Mouse (Mus musculus) limb, embryonic 14.5 days (tissue): ENCODE data around the gene A630076J17Rik. TPM values are rescaled to one million over a fixed set of nuclear protein-coding genes. Genes with fewer than 3 reads are reported as not detected.

Source experiments
- ATAC-seq: fragments of 200-750 bp; cut with Nextera tagmentation; 2 replicates; pipeline ENCODE4 v1.8.0; 2017; ENCODE audit warnings: low read depth, moderate number of reproducible peaks, moderate TSS enrichment; ENCODE audit not compliant: low FRiP score
- DNase-seq: peaks from one replicate; pipeline ENCODE4 v3.0.0-alpha.2; 2015; ENCODE audit warnings: low spot score
- H3K27ac ChIP-seq: fragments of 300-500 bp; sonication (generic); replicated peaks from 2 replicates; pipeline ENCODE4 v1.5.1; 2014; ENCODE audit warnings: low read depth, mild to moderate bottlenecking, low read length, moderate library complexity, mixed read lengths
- H3K27me3 ChIP-seq: fragments of 300-500 bp; sonication (generic); 2 replicates; pipeline ENCODE4 v1.6.1; 2014; ENCODE audit warnings: low read length, mixed read lengths; ENCODE audit not compliant: control insufficient read depth, insufficient read depth
- H3K36me3 ChIP-seq: fragments of 300-500 bp; sonication (generic); 2 replicates; pipeline ENCODE4 v1.6.1; 2014; ENCODE audit warnings: mild to moderate bottlenecking, low read length, moderate library complexity, mixed read lengths; ENCODE audit not compliant: control insufficient read depth, insufficient read depth
- H3K4me1 ChIP-seq: fragments of 300-500 bp; sonication (generic); 2 replicates; pipeline ENCODE4 v1.6.1; 2014; ENCODE audit warnings: antibody characterized with exemption, low read length, mixed read lengths; ENCODE audit not compliant: control insufficient read depth, insufficient read depth
- H3K4me2 ChIP-seq: fragments of 300-500 bp; sonication (generic); replicated peaks from 2 replicates; pipeline ENCODE4 v1.6.1; 2014; ENCODE audit warnings: low read depth, mild to moderate bottlenecking, low read length, moderate library complexity; ENCODE audit not compliant: severe bottlenecking
- H3K4me3 ChIP-seq: fragments of 300-500 bp; sonication (generic); replicated peaks from 2 replicates; pipeline ENCODE4 v1.5.1; 2014; ENCODE audit warnings: low read length
- H3K9ac ChIP-seq: fragments of 300-500 bp; sonication (generic); 2 replicates; pipeline ENCODE4 v1.6.1; 2014; ENCODE audit warnings: mild to moderate bottlenecking, low read depth, low read length, moderate library complexity; ENCODE audit not compliant: severe bottlenecking
- H3K9me3 ChIP-seq: fragments of 300-500 bp; sonication (generic); 2 replicates; pipeline ENCODE4 v1.6.1; 2016; ENCODE audit warnings: low read length; ENCODE audit not compliant: control insufficient read depth
- POLR2A ChIP-seq: fragments of 200-500 bp; IDR thresholded peaks from 2 replicates; pipeline ENCODE4 v1.8.0; 2012; ENCODE audit warnings: inconsistent platforms, mild to moderate bottlenecking, moderate library complexity, borderline replicate concordance; ENCODE audit not compliant: insufficient read depth, insufficient read length; ENCODE audit errors: extremely low read depth
- WGBS: fragments of 180-500 bp; shearing (Covaris S2); extraction: QIAGEN DNeasy Blood & Tissue Kit; methylation state at CpG from one replicate; pipeline ENCODE4 v1.1.7; 2014; 5-methylcytosine and 5-hydroxymethylcytosine counted together
- polyA plus RNA-seq, 2 experiments: library from polyadenylated mRNA; depleted of rRNA in 1 of 2; stranded (reverse) in 1 of 2; unstranded in 1 of 2; fragments of >200 nt; fragmentation: Nextera tagmentation in 1 of 2; extraction: Ambion mirVana in 1 of 2; gene quantifications; 2 replicates each; pipeline versions ENCODE4 v1.2.1 to v1.2.3; 2012 to 2014

The A630076J17Rik gene
- not detected in 2 replicates for polyA plus RNA-seq (2012; rRNA removed)
- polyA plus RNA-seq (2014; fragmentation: Nextera tagmentation; extraction: Ambion mirVana), result not detected in 2 replicates

- Histone ChIP-seq H3K4me1 (no peaks in the 10 kb centered on the region), H3K9ac (no peak within 1 kb of the TSS), H3K4me2 (no peak within 1 kb of the TSS), H3K9me3 (no peaks in the 10 kb centered on the region), H3K36me3 (no peaks in the 10 kb centered on the region), H3K27ac (no peak within 1 kb of the TSS), H3K4me3 (no peak within 1 kb of the TSS), H3K27me3 (no peaks in the 10 kb centered on the region)
- DNase-seq (no peak), ATAC-seq (no peak)
- 43% methylated on average over 1 of the region's 1 CpGs for WGBS
- TF ChIP-seq POLR2A, result no peak
Observed at GRCm38 (mm10) chr3:107230527-107230926, at the start of gene A630076J17Rik. TSS of gene A630076J17Rik (plus strand) at chr3:107230614.

DNA sequence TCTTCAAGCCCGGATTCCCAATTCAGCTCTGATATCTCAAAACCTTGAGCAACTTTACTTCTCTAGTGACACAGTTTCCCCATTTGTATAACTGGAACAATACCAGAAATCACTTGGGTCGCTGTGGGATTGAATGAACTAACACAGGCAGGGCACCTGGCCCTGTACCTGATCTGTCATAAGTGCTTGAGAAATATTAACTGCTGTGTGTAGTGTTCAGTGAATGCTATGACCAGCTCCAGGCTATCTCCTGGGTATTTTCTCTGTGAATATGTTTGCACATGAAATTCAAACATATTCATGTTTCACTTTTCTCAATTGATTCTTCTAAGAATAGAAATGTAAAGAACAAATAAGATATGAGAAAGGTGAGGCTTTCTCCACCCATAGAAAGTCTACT lies 49.6 kb upstream of the A630076J17Rik start:
- H3K4me3 ChIP-seq, result no peak overlapping the region
- H3K27me3 ChIP-seq, result no peaks in the 10 kb centered on the region
- H3K27ac ChIP-seq, result no peak overlapping the region
- no peak overlapping the region for H3K4me2 ChIP-seq
- no peak overlapping the region for H3K9ac ChIP-seq
- no peaks in the 10 kb centered on the region for H3K36me3 ChIP-seq
- no peaks in the 10 kb centered on the region for H3K4me1 ChIP-seq
- WGBS, result 70% methylated on average over 2 of the region's 2 CpGs
- no peak for DNase-seq
- no peak for ATAC-seq
- TF ChIP-seq POLR2A, result no peak
- H3K9me3 ChIP-seq, result no peaks in the 10 kb centered on the region

GRCm38 (mm10) chr3:107182756-107183155 lies 47.7 kb upstream of the A630076J17Rik start, which contains the start of gene Kcna10:
TSS of gene Kcna10 (plus strand) at chr3:107183056.
- no peak for TF ChIP-seq POLR2A
- no peaks in the 10 kb centered on the region for H3K36me3 ChIP-seq
- H3K9ac ChIP-seq, result no peak within 1 kb of the TSS
- H3K4me1 ChIP-seq, result no peaks in the 10 kb centered on the region
- no peak for ATAC-seq
- H3K27me3 ChIP-seq, result no peaks in the 10 kb centered on the region
- 82% methylated on average over 1 of the region's 1 CpGs for WGBS
- no peak within 1 kb of the TSS for H3K4me2 ChIP-seq
- no peak for DNase-seq
- H3K4me3 ChIP-seq, result no peak within 1 kb of the TSS
- no peaks in the 10 kb centered on the region for H3K9me3 ChIP-seq
- no peak within 1 kb of the TSS for H3K27ac ChIP-seq

DNA sequence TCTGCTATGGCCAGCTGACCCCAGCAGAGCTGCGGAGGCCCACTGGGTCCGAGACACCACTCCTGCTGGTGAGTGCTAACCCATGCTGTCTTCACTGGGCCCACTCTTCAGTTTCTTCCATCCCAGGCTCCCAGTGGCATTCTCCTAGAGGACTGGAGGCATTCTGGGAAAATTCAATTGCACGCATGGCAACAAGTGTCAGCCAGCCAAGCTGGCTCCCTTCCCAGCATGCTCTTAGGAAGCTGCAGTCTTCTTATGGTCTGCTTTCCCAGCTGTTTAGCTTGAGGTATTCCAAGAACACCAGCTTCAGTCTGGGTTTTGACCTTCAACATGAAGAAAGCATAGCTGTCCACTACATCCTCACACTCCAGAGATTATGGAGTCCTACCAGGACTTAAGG lies 47.2 kb upstream of the A630076J17Rik start:
- H3K9me3 ChIP-seq, result no peaks in the 10 kb centered on the region
- ATAC-seq (no peak), DNase-seq (no peak)
- no peak overlapping the region for H3K4me3 ChIP-seq
- TF ChIP-seq POLR2A, result no peak
- H3K27me3 ChIP-seq, result no peaks in the 10 kb centered on the region
- H3K4me2 ChIP-seq, result no peak overlapping the region
- WGBS, result 82% methylated on average over 3 of the region's 3 CpGs
- no peaks in the 10 kb centered on the region for H3K4me1 ChIP-seq
- H3K27ac ChIP-seq, result no peak overlapping the region
- no peaks in the 10 kb centered on the region for H3K36me3 ChIP-seq
- no peak overlapping the region for H3K9ac ChIP-seq

DNA sequence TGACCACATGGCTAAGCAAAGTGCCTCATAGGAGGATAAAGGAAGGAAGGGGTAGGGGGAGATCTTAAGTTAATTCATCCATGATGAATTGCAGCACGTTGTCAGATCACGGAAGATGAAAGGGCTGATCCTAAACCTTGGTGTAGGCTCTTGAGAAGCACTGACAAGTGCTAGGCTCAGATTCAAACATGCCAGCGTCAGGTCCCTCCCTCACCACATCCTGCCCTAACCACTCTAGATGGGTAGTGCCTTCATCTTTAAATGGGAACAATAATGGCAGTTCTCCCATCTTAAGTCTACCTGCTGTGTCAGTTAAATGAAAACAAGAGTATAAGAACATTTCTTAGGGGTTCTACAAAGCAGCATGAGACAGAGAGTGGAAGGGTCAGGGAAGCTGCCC lies 44.8 kb upstream of the A630076J17Rik start:
- Histone ChIP-seq H3K36me3 (no peaks in the 10 kb centered on the region), H3K9me3 (no peaks in the 10 kb centered on the region), H3K4me3 (no peak overlapping the region), H3K27me3 (no peaks in the 10 kb centered on the region), H3K4me1 (no peaks in the 10 kb centered on the region), H3K4me2 (no peak overlapping the region), H3K27ac (no peak overlapping the region), H3K9ac (no peak overlapping the region)
- ATAC-seq, result no peak
- DNase-seq, result no peak
- 80% methylated on average over 3 of the region's 3 CpGs for WGBS
- no peak for TF ChIP-seq POLR2A

GRCm38 (mm10) chr3:107187022-107187421 lies 43.4 kb upstream of the A630076J17Rik start:
- H3K9me3 ChIP-seq, result no peaks in the 10 kb centered on the region
- no peak for ATAC-seq
- WGBS, result 87% methylated on average over 4 of the region's 4 CpGs

More at GRCm38 (mm10) chr3:107187022-107187421, 43.4 kb upstream of the A630076J17Rik start:
- Histone ChIP-seq H3K4me2 (no peak overlapping the region), H3K4me1 (no peaks in the 10 kb centered on the region), H3K36me3 (no peaks in the 10 kb centered on the region), H3K27me3 (no peaks in the 10 kb centered on the region), H3K9ac (no peak overlapping the region), H3K27ac (no peak overlapping the region), H3K4me3 (no peak overlapping the region)
- no peak for DNase-seq
- TF ChIP-seq POLR2A, result no peak
